Mouse (Mus musculus) bone marrow macrophage, adult 2 months (primary cell): ENCODE results near the gene Dnah7c.
"Not testable (repeated sequence)": the region's sequence is repeated elsewhere in the genome, so short reads cannot be mapped to it uniquely, and the experiment has no call there.

ENCODE experiments used
- CTCF ChIP-seq: IDR thresholded peaks from 2 replicates; pipeline ENCODE4 v1.5.1; 2012; ENCODE audit warnings: low read depth, mild to moderate bottlenecking, low read length, moderate library complexity
- POLR2A ChIP-seq: IDR thresholded peaks from 2 replicates; pipeline ENCODE4 v1.6.1; 2012; ENCODE audit warnings: mild to moderate bottlenecking, low read depth, low read length, borderline replicate concordance

DNA sequence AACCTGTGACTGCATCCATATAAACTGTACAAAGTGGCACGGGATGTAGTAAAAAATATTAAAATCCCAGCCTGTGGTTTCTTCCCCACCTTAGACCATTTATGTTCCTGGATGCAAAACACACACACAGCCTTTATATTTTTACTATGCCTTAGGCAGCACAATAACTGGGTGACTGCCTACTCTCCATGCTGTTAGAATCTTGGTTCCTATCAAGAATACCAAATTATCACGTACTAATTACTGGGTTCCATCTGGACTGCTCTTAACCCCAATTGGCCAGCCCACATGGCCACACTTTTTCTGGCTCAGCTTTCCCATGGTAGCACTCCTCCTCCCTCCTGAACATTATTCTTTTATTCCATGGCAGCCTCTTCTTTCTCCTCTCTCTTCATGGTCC is 309.1 kb downstream of the Dnah7c start:
- TF ChIP-seq POLR2A, CTCF: not testable (repeated sequence)
